Mouse (Mus musculus) kidney, adult 2 months (tissue): ENCODE measurements around the gene Pla2g4f.

Experiments used
- CTCF ChIP-seq: fragments of 200-500 bp; conservative IDR thresholded peaks from 2 replicates; pipeline ENCODE4 v1.5.1; 2011; ENCODE audit warnings: low read depth, mild to moderate bottlenecking, control low read depth, low read length, moderate library complexity, mixed read lengths; ENCODE audit not compliant: insufficient read depth, insufficient read length
- POLR2A ChIP-seq: fragments of 200-500 bp; IDR thresholded peaks from one replicate; pipeline ENCODE4 v1.6.1; 2011; ENCODE audit warnings: low read depth, low read length, control low read depth

GRCm38 (mm10) chr2:120301076-120301475, 12.9 kb downstream of the Pla2g4f start:
- TF ChIP-seq CTCF (no peak), POLR2A (no peak)
